Mouse (Mus musculus): ENCODE measurements around the gene Coq7. TPM values are rescaled to one million over a fixed set of nuclear protein-coding genes. Genes with fewer than 3 reads are reported as not detected.

Coq7 gene
- polyA plus RNA-seq, 1 experiment from 2014 or later, result 88.9 TPM

DNA sequence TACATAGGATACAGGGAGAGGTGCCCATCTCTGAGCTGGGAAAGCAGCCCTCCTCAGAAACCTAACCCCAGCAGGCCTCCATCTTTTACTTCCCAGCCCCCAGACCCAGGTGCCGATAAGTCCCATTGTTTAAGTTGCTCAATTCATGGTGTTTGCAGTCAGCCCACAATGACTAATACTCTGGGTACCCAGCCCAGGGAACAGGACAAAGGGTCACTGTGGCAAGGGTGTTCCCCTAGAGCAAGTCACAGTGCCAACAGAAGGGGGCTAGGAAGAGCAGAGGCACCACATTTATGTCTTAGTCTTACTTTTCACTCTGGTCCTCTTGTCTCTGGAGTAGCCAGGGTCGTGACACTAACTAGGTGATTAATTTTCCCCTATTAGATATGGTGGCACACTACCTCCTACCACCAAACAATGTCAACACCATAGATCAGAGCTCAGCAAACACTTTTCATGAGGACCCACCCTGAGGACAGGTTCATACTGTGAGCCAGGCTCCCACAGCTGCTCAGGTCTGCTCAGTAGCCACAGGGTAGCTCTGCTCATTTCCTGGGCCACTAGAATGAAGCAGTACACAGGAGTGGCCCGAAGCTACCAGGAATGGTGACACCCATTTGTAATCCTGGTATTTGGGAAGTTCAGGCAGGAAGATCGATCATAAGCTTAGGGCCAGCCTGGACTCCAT, 38.1 kb downstream of the Coq7 start:
- peaks cover 12% of the 10 kb centered on the region for H3K4me1 ChIP-seq

DNA sequence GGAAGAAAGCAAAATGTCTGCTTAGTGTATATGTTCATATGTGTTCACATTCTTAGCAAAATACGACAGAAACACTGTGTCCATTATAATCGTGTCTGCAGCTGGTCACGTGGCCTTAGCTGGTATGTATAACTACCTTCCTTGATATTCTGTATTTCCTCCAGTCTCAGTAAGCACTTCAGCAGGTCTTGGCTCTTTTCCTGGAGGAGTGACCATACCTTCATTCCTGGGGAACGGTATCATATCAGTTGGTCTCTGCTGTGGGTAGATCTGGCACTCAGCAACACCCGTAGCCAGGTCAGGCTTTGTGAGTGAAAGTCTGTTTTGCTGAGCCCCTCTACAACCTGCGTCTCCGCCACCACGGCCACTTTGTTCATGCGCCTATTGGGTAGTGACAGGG, 39.3 kb downstream of the Coq7 start:
- Histone ChIP-seq H3K9me3 (no peaks in the 10 kb centered on the region), H3K27ac (no peak overlapping the region), H3K9ac (no peak overlapping the region), H3K4me1 (peaks cover 21% of the 10 kb centered on the region), H3K36me3 (peaks cover 7% of the 10 kb centered on the region), H3K4me2 (no peak overlapping the region), H3K4me3 (no peak overlapping the region), H3K27me3 (peaks cover 24% of the 10 kb centered on the region)
- no peak for ATAC-seq (ENCODE audit: insufficient number of reproducible peaks, insufficient read depth, low FRiP score, low TSS enrichment, low read depth)
- whole genome bisulfite sequencing, result 91% methylated on average over 9 of the region's 9 CpGs

More for the DNA sequence above, 38.1 kb downstream of the Coq7 start:
- Histone ChIP-seq H3K27me3 (peaks cover 15% of the 10 kb centered on the region), H3K36me3 (no peaks in the 10 kb centered on the region), H3K4me3 (no peak overlapping the region), H3K27ac (no peak overlapping the region), H3K9me3 (no peaks in the 10 kb centered on the region), H3K9ac (no peak overlapping the region), H3K4me2 (no peak overlapping the region)
- WGBS, result 78% methylated on average over 4 of the region's 4 CpGs
- no peak for ATAC-seq (ENCODE audit: insufficient number of reproducible peaks, insufficient read depth, low FRiP score, low TSS enrichment, low read depth)

DNA sequence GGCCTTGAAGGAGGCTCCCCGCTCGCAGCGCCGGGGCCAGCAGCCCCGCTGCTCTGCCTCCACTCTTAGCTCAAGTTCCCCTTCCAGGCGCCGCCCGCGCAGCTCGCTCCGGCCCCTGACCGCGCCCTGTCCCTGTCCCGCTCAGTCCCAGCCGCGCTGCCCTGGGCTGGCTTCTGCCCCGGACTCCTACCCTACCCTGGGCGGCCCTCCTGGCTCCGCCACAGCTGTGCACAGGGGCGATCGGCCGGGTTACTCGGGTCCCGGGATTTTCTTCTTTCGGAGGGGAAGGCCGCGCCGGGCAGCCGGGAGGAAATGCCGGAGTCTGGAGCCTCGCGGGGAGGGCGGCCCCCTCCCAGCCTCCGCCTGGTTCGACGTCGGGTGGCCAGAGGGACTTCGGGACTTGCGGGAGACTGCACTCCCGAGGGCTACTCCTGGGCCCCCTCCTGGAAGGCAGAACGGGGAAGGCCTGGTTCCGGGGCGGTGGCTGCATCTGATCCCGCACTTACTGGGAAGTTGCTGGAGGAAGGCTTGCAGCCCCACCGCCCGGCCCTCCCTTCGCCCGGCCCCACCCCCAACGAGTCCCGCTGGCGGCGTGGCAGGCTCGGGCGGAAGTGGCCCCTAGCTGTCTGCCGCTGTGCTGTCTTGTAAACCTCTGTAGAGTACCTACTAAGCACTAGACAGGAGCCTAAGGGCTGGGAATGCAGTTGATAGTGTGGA, 41.6 kb downstream of the Coq7 start, which contains the start of gene Itpripl2:
Gene Itpripl2, minus strand, starts transcription at position 545 of the 717 bp plus-strand sequence.
- peak within 1 kb of the TSS; percentile 84 for H3K27ac ChIP-seq
- H3K4me2 ChIP-seq, result peak within 1 kb of the TSS; percentile 88
- peak within 1 kb of the TSS; percentile 82 for H3K4me3 ChIP-seq
- H3K9me3 ChIP-seq, result no peaks in the 10 kb centered on the region
- H3K27me3 ChIP-seq, result peaks cover 24% of the 10 kb centered on the region
- under 1% methylated on average over 55 of the region's 55 CpGs for WGBS
- peak; percentile 75 for ATAC-seq (ENCODE audit: insufficient number of reproducible peaks, insufficient read depth, low FRiP score, low TSS enrichment, low read depth)
- H3K9ac ChIP-seq, result peak within 1 kb of the TSS; percentile 94
- peaks cover 7% of the 10 kb centered on the region for H3K36me3 ChIP-seq
- peaks cover 34% of the 10 kb centered on the region for H3K4me1 ChIP-seq

DNA sequence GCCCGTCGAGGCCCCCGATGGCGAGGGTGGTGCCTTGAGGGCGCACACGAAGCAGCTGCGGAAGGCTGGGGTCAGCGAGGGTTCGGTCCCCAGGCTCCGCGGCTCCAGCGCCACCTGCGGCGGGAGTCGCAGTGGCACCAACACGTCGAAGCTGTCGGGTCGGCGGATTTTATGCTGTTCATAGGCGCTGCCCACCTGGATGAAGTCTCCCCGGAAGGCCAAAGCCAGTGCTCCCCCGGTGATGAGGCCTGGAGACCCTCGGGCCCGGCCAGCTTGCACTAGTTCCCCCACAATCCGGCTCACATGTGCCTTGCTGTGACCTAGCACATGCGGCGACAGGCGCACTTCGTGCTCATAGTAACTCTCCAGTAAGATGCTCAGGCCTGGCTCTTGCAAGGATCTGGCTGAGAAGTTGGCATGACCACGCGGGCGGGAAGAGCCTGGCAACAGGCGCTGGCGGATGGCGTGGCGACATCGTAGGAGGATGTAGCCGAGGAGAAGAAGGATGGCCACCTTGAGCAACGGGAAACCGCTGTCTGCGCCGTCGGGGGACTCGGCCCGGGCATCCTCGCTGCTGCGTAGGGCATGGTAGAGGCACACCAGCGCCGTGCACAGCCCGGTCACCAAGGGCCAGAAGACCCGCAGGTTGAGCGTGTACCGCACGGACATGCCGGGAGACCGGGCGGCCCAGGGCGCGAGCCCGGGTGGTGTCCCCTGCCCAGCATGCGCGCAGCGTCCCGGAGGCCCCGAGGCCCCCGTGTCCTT, 42.3 kb downstream of the Coq7 start:
- Histone ChIP-seq H3K27ac (peak overlapping the region; percentile 84; the same call in 1 of the 2 replicates), H3K4me2 (peak overlapping the region; percentile 88), H3K4me3 (peak overlapping the region; percentile 82), H3K4me1 (peaks cover 34% of the 10 kb centered on the region), H3K9me3 (no peaks in the 10 kb centered on the region), H3K36me3 (peaks cover 7% of the 10 kb centered on the region), H3K27me3 (peaks cover 24% of the 10 kb centered on the region), H3K9ac (peak overlapping the region; percentile 94)
- peak; percentile 16; the same call in 1 of the 2 replicates for ATAC-seq (ENCODE audit: insufficient number of reproducible peaks, insufficient read depth, low FRiP score, low TSS enrichment, low read depth)
- 3% methylated on average over 67 of the region's 67 CpGs for WGBS

DNA sequence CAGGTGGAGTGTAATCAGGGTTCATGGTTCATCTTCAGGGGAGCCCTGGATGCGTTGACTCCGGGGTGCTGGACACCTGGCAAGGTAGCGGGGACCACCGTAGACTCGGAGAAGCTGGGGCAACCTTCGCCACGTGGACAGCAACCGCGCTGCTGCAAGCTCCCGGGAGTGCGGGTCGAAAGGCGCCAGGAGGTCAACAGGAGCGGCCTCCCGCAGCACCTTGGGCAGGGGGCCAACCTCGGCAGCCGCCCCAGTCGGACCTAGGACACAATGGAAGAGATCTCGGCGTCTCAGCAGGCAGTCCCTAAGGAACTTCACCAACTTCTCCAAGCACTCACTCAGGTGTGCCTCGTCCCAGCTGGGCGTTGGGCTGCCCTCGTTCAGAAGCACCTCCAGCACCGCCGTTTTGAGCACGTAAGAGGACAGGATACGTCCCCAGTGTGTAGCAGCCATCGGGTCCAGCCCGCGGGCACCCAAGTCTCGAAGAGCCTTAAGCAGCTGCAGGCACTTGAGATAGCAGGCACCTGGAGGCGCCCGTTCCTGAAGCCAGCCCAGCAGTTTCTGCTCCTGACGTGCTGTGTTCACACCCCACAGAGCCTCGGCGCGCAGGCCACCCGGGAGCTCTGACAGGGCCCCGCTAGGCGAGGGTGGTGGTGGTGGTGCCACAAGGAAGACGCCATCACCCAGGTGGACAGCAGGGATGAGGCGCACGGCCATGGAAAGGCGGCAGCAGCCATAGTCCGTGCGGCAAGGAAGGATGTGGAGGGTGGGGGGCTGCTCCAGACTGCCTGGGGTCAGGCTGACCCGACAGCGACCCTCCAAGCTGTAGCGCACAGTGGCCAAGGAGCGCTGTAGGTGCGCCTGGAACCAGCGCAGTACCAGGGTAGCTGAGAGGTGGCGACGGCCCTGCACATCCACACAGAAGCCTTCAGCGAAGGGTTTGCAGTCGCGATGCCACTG, 43.2 kb downstream of the Coq7 start:
- Histone ChIP-seq H3K4me1 (peaks cover 34% of the 10 kb centered on the region), H3K27ac (no peak overlapping the region), H3K9ac (peak overlapping the region; percentile 94; the same call in 1 of the 2 replicates), H3K9me3 (no peaks in the 10 kb centered on the region), H3K27me3 (peaks cover 24% of the 10 kb centered on the region), H3K4me2 (peak overlapping the region; percentile 88), H3K4me3 (peak overlapping the region; percentile 82), H3K36me3 (peaks cover 7% of the 10 kb centered on the region)
- WGBS, result 28% methylated on average over 57 of the region's 57 CpGs
- 0 out of 2 replicates have a peak, but pooled peaks have one; percentile 22 for ATAC-seq (ENCODE audit: insufficient number of reproducible peaks, insufficient read depth, low FRiP score, low TSS enrichment, low read depth)

DNA sequence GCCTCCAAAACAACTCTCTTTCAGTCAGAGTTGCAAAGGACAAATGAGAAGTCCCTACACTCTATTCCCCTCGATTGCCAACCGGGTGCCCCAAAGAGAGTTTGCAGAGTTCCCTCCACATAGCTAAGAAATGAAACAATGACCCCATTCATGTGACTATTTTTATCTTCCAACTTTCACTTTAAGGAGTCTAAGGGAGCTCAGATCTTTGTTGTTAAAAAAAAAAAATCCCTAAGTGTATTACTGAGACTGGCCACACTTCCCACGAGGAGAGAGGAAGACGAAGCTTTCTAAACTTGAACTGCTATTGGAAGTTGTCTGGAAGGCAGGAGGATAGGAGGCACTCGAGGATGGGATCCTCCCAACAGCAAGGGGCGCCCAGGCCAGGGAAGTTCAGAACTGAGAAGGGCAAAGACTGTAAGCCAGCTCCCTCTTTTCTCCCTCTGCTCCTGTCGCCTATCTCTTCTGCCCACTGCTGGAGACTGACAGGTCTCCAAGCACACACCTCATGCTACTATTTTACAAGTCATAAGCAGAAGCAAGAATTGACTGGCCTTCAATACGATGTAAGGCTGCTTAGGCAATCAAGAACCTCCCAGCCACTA, 45.0 kb downstream of the Coq7 start:
- 23% methylated on average over 8 of the region's 8 CpGs for WGBS
- H3K4me1 ChIP-seq, result peaks cover 34% of the 10 kb centered on the region
- peak overlapping the region; percentile 13; the same call in 1 of the 2 replicates for H3K4me3 ChIP-seq
- H3K9ac ChIP-seq, result peak overlapping the region; percentile 49; the same call in 1 of the 2 replicates
- H3K9me3 ChIP-seq, result no peaks in the 10 kb centered on the region
- H3K4me2 ChIP-seq, result peak overlapping the region; percentile 43
- H3K27me3 ChIP-seq, result peaks cover 24% of the 10 kb centered on the region
- ATAC-seq (ENCODE audit: insufficient number of reproducible peaks, insufficient read depth, low FRiP score, low TSS enrichment, low read depth), result no peak
- H3K36me3 ChIP-seq, result peaks cover 16% of the 10 kb centered on the region
- no peak overlapping the region for H3K27ac ChIP-seq

DNA sequence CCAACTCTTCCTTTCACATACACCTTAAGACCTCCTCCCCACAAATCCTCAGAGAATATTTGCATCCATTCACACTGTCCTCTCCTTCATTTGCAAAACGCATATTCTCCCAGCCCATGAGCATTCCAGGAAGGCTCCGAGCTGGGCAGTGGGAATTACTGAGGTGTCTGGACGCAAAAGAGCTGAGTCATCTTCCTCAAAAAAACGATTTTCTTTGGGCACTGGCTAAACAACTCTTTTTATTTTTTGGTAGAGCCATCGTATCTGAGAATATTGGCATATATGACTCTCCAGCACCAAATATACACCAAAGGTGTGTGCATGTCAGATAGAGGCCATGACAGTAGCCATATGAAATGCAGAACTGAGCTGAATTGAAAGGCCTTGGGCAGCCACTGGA, 46.2 kb downstream of the Coq7 start:
- Histone ChIP-seq H3K9ac (no peak overlapping the region), H3K9me3 (no peaks in the 10 kb centered on the region), H3K27ac (no peak overlapping the region), H3K4me1 (peaks cover 34% of the 10 kb centered on the region), H3K4me2 (no peak overlapping the region), H3K27me3 (peaks cover 24% of the 10 kb centered on the region), H3K4me3 (no peak overlapping the region), H3K36me3 (peaks cover 16% of the 10 kb centered on the region)
- 65% methylated on average over 5 of the region's 5 CpGs for whole genome bisulfite sequencing
- ATAC-seq (ENCODE audit: insufficient number of reproducible peaks, insufficient read depth, low FRiP score, low TSS enrichment, low read depth), result no peak

DNA sequence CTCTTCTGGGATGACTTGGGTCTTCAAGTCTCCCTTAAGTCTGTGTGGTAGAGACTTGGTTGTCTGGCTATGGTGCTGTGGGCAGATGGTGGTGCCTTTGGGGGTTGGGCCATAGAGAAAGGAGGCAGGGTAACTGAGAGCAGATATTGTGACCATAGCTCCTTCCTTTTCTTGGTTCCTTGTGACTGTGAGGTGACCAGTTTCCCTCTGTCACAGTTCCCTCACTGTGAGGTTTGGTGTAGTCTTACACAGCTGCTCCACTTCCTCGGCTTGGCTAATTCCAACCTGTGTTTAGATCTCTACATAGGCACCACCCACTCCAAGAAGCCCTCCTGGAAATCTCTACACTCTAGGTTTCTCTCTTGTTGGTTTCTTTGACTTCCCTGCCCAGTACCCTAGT, 49.2 kb downstream of the Coq7 start:
- ATAC-seq (ENCODE audit: insufficient number of reproducible peaks, insufficient read depth, low FRiP score, low TSS enrichment, low read depth), result no peak
- WGBS, result 44% methylated on average over 1 of the region's 1 CpGs
- Histone ChIP-seq H3K9me3 (no peaks in the 10 kb centered on the region), H3K27me3 (no peaks in the 10 kb centered on the region), H3K36me3 (peaks cover 10% of the 10 kb centered on the region; the same call in 1 of the 2 replicates), H3K4me3 (no peak overlapping the region), H3K9ac (no peak overlapping the region), H3K4me1 (peaks cover 14% of the 10 kb centered on the region), H3K4me2 (no peak overlapping the region), H3K27ac (no peak overlapping the region)

DNA sequence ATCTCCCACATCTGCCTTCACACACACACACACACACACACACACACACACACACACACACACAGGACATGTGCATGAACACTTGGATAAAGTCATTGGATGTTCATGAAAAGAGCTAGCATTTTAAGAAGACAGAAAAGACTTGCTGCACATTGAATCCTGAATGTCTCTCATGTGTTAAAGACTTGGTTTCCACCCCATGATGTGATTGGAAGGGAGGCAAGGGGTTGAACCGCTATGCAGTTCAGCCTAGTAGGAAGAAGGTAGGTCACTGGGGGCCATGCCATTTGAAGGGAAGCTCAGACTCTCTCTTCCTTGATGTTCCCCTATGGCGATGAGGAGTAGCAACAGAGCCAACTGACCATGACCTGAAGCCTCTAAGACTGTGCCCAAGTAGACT, 51.2 kb downstream of the Coq7 start:
- no peak overlapping the region for H3K4me3 ChIP-seq
- no peak overlapping the region for H3K27ac ChIP-seq
- no peaks in the 10 kb centered on the region for H3K4me1 ChIP-seq
- H3K27me3 ChIP-seq, result no peaks in the 10 kb centered on the region
- ATAC-seq (ENCODE audit: insufficient number of reproducible peaks, insufficient read depth, low FRiP score, low TSS enrichment, low read depth), result no peak
- H3K9me3 ChIP-seq, result no peaks in the 10 kb centered on the region
- H3K36me3 ChIP-seq, result peaks cover 10% of the 10 kb centered on the region; the same call in 1 of the 2 replicates
- no peak overlapping the region for H3K9ac ChIP-seq
- WGBS, result 81% methylated on average over 2 of the region's 2 CpGs
- H3K4me2 ChIP-seq, result no peak overlapping the region

DNA sequence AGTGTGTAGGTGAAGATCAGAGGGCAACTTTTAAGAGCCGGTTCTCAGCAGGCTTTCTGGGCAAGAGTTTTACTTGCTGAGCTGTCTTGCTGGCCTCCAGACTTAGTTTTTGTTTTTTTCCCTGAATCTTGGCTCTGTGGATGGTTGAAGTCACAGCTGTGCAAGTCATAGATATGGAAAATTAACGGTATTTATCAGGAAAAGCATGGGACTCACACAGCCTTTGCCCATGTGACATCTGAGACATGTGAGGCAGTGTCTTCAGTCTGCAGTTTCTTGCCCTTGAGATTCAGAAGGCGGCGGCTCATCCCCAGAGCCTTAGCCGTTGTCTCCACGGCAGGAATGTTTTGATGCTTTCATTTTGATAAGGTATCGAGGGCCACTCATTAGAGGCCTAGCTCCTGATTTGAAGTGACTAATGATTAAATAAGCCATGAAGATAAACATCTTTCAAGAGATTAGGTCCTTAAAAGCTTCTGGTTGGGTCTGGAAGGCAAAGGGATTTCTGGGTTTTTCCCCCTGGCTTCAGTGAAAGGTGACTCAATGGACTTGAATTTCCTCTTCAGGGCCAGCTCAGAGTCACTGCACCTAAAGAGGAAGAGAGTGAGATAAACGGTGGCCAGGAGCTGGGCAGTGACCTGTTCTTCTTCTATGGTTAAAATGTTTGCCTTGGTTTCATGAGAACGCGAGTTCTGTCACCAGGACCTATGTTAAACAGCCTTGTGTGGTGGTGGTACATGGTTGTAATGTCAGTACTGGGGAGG, 51.9 kb downstream of the Coq7 start:
- WGBS, result 77% methylated on average over 10 of the region's 10 CpGs
- Histone ChIP-seq H3K9me3 (no peaks in the 10 kb centered on the region), H3K27me3 (no peaks in the 10 kb centered on the region), H3K36me3 (peaks cover 10% of the 10 kb centered on the region; the same call in 1 of the 2 replicates), H3K4me1 (no peaks in the 10 kb centered on the region), H3K9ac (no peak overlapping the region), H3K4me2 (no peak overlapping the region), H3K4me3 (no peak overlapping the region), H3K27ac (no peak overlapping the region)
- ATAC-seq (ENCODE audit: insufficient number of reproducible peaks, insufficient read depth, low FRiP score, low TSS enrichment, low read depth), result no peak

All from embryonic facial prominence, embryonic 13.5 days (tissue).